8 mouse cellular contexts compared by ENCODE assay signal in genomic region chr9:20492527-20493233, GRCm38 (mm10). TPM values are rescaled to one million over a fixed set of nuclear protein-coding genes. Genes with fewer than 3 reads are reported as not detected.
DNase-seq lines count a peak whose midpoint lies in the region; ATAC-seq lines count a peak whose summit lies in the region.

Zfp426 (minus strand) TSS chr9:20492746.

- H3K27me3 ChIP-seq in hindbrain, embryonic 13.5 days = no peaks in the 10 kb centered on the region

- H3K4me3 ChIP-seq in hindbrain, embryonic 13.5 days = peak within 1 kb of the TSS; percentile 81

- peaks cover 41% of the 10 kb centered on the region for H3K4me1 ChIP-seq in hindbrain, embryonic 13.5 days (replicated peaks)

- H3K36me3 ChIP-seq in hindbrain, embryonic 13.5 days = peaks cover 26% of the 10 kb centered on the region

- H3K27ac ChIP-seq in hindbrain, embryonic 13.5 days = peak within 1 kb of the TSS; percentile 96

- DNase-seq in Muller cell, postnatal 12 days (ENCODE audit: inconsistent ontology term) = peak; percentile 90
- DNase-seq in cerebellum, adult 9-11 months = peak; percentile 89
- DNase-seq in frontal cortex, postnatal 10 days (ENCODE audit: low spot score in 2 of 2) = peak; percentile 74 to 86
- peak; percentile 78 to 84 for DNase-seq in layer of hippocampus, postnatal 25 days (ENCODE audit: extremely low spot score in 1 of 2, low spot score in 1 of 2)
- DNase-seq in lung, postnatal 25 days (ENCODE audit: low spot score) = peak; percentile 90
- peak; percentile 95 for DNase-seq in retina, embryonic 14.5 days (ENCODE audit: low spot score)
- DNase-seq in thymus, postnatal 4 days = peak; percentile 92

- H3K9me3 ChIP-seq in hindbrain, embryonic 13.5 days = no peaks in the 10 kb centered on the region

- ATAC-seq in hindbrain, embryonic 13.5 days (ENCODE audit: low FRiP score) = peak; percentile 96

- H3K9ac ChIP-seq in hindbrain, embryonic 13.5 days = peak within 1 kb of the TSS; percentile 93

- WGBS in hindbrain, embryonic 13.5 days = 2% methylated on average over 40 of the region's 40 CpGs

- peak within 1 kb of the TSS; percentile 74 for H3K4me2 ChIP-seq in hindbrain, embryonic 13.5 days

RNA-seq across cellular contexts. Expression of gene Zfp426, which starts in this region (rescaled TPM):
- 29.9 and 32.3 TPM in 2 replicates for polyA plus RNA-seq in hindbrain, embryonic 13.5 days (2015; fragmentation: Nextera tagmentation; extraction: Ambion mirVana)
- 10 to 100 TPM; 25.5 to 32.8 TPM for total RNA-seq in layer of hippocampus, postnatal 25 days (2021)

Comparison
In these comparisons a context has a peak if more than half of its experiments do, and no peak if none do; other contexts are left out.
1. Peak in every context shown above with its lines: DNase-seq, ATAC-seq, H3K4me3 ChIP-seq and H3K27ac ChIP-seq.